Mouse (Mus musculus) activated CD4-positive, CD25-positive, alpha-beta regulatory T cell, adult 4 months (primary cell): ENCODE results near the gene Nr1i2. TPM values are rescaled to one million over a fixed set of nuclear protein-coding genes. Genes with fewer than 3 reads are reported as not detected.

Experiments
- polyA plus RNA-seq, 2 experiments: library from polyadenylated mRNA; unstranded; fragments of 100-300 nt; shearing (Covaris generic); gene quantifications; one replicate each; pipeline ENCODE4 v1.2.1; 2017

The Nr1i2 gene
- polyA plus RNA-seq, 2 experiments from 2014 or later: not detected

Other genes starting within 250 kb of the Nr1i2 start
- 10 to 100 TPM; 45.3 to 51.2 TPM for gene Gsk3b, start 205.8 kb downstream of the Nr1i2 start, polyA plus RNA-seq
- under 1 TPM in 1 of 2 experiments, not detected in 1; 0.61 TPM for gene Maats1, start 47.3 kb upstream of the Nr1i2 start, polyA plus RNA-seq
- gene Cox17, start 52.2 kb upstream of the Nr1i2 start, polyA plus RNA-seq: 100 to 1,000 TPM; 254 to 296 TPM
- gene Gm21987, start 52.2 kb upstream of the Nr1i2 start, polyA plus RNA-seq: not detected
- 1 to 10 TPM; 5.8 to 6.1 TPM for gene Popdc2, start 67.4 kb upstream of the Nr1i2 start, polyA plus RNA-seq
- not detected for gene Pla1a, start 138.3 kb upstream of the Nr1i2 start, polyA plus RNA-seq
- 10 to 100 TPM; 47.4 to 51.6 TPM for gene Adprh, start 157.9 kb upstream of the Nr1i2 start, polyA plus RNA-seq
- gene Cd80, start 160.7 kb upstream of the Nr1i2 start, polyA plus RNA-seq: 1 to 10 TPM; 3.8 to 4.3 TPM
- gene Timmdc1, start 227.8 kb upstream of the Nr1i2 start, polyA plus RNA-seq: 10 to 100 TPM; 11.4 to 15.4 TPM